Mouse (Mus musculus): ENCODE measurements at regions not wholly inside any gene's neighbourhood (a gene's known extent, or its start where the extent isn't known, plus 50 kb on each side); places are given as distances from the start of the nearest gene placed in this dataset.
"Not testable (repeated sequence)": the region's sequence is repeated elsewhere in the genome, so short reads cannot be mapped to it uniquely, and the experiment has no call there.

GRCm38 (mm10) chr3:7811301-7811700, 1191.1 kb upstream of the 1700008P02Rik start:
- peak; percentile 30 for DNase-seq (ENCODE audit: low read depth, low spot score)

- peak; percentile 87 for DNase-seq (ENCODE audit: low read depth, low spot score)
Observed at GRCm38 (mm10) chr3:7805121-7805520, 1184.9 kb upstream of the 1700008P02Rik start.

- no peak for DNase-seq (ENCODE audit: low read depth, low spot score)
Observed at GRCm38 (mm10) chr3:7804209-7804608, 1184.0 kb upstream of the 1700008P02Rik start.

GRCm38 (mm10) chr3:7799486-7799885, 1179.2 kb upstream of the 1700008P02Rik start:
- DNase-seq (ENCODE audit: low read depth, low spot score): no peak

- no peak for DNase-seq (ENCODE audit: low read depth, low spot score)
Observed at GRCm38 (mm10) chr3:7787665-7788064, 1167.4 kb upstream of the 1700008P02Rik start.

GRCm38 (mm10) chr3:7785096-7785495, 1164.9 kb upstream of the 1700008P02Rik start:
- no peak for DNase-seq (ENCODE audit: low read depth, low spot score)

GRCm38 (mm10) chr3:7755445-7755844, 1135.2 kb upstream of the 1700008P02Rik start:
- DNase-seq (ENCODE audit: low read depth, low spot score): no peak

- DNase-seq (ENCODE audit: low read depth, low spot score): no peak
Observed at GRCm38 (mm10) chr3:7713741-7714140, 1093.5 kb upstream of the 1700008P02Rik start.

GRCm38 (mm10) chr3:7713130-7713529, 1092.9 kb upstream of the 1700008P02Rik start:
- peak; percentile 75 for DNase-seq (ENCODE audit: low read depth, low spot score)

GRCm38 (mm10) chr3:7712466-7712865, 1092.2 kb upstream of the 1700008P02Rik start:
- DNase-seq (ENCODE audit: low read depth, low spot score): no peak

- no peak for DNase-seq (ENCODE audit: low read depth, low spot score)
Observed at GRCm38 (mm10) chr3:7708609-7709008, 1088.4 kb upstream of the 1700008P02Rik start.

GRCm38 (mm10) chr3:7683536-7683935, 1063.3 kb upstream of the 1700008P02Rik start:
- DNase-seq (ENCODE audit: low read depth, low spot score): peak; percentile 67

GRCm38 (mm10) chr3:7682816-7683215, 1062.6 kb upstream of the 1700008P02Rik start:
- peak; percentile 96 for DNase-seq (ENCODE audit: low read depth, low spot score)

- DNase-seq (ENCODE audit: low read depth, low spot score): peak; percentile 77
Observed at GRCm38 (mm10) chr3:7682311-7682710, 1062.1 kb upstream of the 1700008P02Rik start.

- DNase-seq (ENCODE audit: low read depth, low spot score): no peak
Observed at GRCm38 (mm10) chr3:7669956-7670355, 1049.7 kb upstream of the 1700008P02Rik start.

GRCm38 (mm10) chr3:7667851-7668250, 1047.6 kb upstream of the 1700008P02Rik start:
- peak; percentile 68 for DNase-seq (ENCODE audit: low read depth, low spot score)

- DNase-seq (ENCODE audit: low read depth, low spot score): not testable (repeated sequence)
Observed at GRCm38 (mm10) chr3:7666391-7667142, 1046.3 kb upstream of the 1700008P02Rik start.
